Mouse (Mus musculus) C2C12 (cell line): Measurements from ENCODE around the gene Ky.

Experiments used
- CEBPB ChIP-seq: IDR thresholded peaks from one replicate; pipeline ENCODE4 v1.6.1; 2011; ENCODE audit warnings: low read depth, mild to moderate bottlenecking, control low read depth, moderate library complexity
- CTCF ChIP-seq: IDR thresholded peaks from one replicate; pipeline ENCODE4 v1.5.1; 2011; ENCODE audit not compliant: control insufficient read depth, insufficient read depth, insufficient read length

DNA sequence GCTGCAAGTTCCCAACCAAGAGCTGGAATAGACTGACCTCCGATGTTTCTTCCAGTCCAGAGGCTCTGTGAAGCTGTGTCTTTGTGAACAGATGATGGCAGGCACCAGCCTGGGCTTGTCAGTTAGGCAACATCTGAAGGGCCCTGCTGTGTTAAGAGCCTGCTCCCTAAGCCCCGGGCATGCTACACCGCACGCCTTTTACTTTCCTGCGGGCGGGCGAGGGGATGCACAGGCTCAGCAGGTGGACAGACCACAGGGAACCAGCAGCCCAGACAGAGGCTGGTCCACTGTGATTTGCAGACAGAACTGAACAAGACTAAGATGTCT lies 41.4 kb downstream of the Ky start:
- TF ChIP-seq CTCF (no peak), CEBPB (no peak)
